Mouse (Mus musculus) WW6 (cell line): Measurements from ENCODE around the gene Slc7a7.

Experiments
- DNase-seq: peaks from one replicate; pipeline ENCODE4 v3.0.0-alpha.2; 2013; ENCODE audit warnings: low read depth, low spot score

Slc7a7 gene

DNA sequence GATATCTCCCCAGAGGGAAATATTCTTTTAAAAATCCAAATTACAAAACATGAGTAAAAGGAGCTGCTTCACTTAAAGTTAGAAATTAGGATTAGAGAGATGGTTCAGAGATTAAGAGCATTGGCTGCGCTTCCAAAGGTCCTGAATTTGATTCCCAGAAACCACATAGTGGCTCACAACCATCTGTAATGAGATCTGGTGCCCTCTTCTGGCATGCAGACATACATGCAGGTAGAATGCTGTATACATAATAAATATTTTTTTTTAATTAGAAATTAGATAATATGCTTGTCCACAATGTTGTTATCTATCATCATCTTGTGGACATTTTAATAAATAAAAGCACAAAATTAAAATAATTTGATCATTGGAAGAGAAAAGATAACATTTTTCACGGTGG is 89.0 kb downstream of the Slc7a7 start:
- no peak for DNase-seq

DNA sequence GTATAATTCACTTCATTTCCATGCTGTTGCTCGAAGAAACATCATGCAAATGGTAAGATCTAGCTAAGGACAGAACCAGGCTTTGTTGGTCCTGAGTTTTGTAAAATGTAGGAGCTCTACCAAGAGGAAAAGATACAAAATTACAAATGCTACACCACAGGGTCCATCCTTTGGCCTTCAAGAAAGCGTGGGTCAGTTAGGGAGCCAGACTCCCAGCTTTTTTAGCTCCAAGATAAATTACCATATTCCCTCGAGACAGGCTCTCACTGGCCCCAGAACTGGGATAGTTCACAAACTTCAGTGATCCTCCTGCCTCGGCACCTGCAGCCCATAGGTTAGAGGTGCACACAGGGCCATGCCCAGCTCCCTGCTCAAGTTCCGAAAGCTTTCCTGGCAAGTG is 93.1 kb downstream of the Slc7a7 start:
- DNase-seq, result no peak

DNA sequence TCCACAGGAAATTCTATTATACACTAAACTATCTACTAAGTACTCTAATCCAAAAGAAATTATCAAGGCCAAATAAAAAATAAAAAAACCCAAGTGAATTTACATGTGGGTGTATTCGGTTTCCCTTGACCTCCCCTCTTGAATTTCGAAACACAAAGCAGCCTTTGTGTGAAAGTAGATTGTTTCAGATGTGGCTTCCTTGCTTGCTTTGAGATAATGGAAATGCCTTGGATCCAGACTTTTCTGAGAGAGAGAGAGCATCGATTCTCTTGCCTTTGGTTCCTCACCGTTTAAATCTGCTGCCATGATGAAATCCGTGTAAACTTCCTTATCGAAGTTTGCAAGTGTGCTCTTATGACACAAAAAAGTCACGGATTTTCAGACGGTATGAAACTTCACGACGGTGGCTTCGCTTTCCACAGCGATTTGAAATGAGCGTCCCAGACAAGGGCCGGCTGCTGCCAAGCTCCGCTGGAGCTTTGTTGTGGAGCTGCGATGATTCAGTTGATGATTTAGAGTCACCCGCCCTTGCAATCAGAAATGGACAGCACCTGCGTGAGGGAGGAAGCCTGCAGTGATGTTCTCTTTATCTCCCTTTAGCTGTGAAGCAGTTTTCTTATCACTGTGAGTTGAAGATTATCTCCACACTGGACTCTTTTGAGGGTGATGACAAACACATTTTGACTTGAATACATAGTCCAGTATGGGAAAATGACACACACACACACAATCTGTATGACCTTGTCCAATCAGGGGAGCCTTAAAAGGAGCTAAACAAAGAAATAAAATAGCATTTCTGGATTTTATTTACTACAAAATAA is 95.8 kb downstream of the Slc7a7 start:
- DNase-seq, result no peak
